Mouse (Mus musculus): ENCODE results near the gene Rnf34. TPM values are rescaled to one million over a fixed set of nuclear protein-coding genes. Genes with fewer than 3 reads are reported as not detected.

The Rnf34 gene
- 8.8 and 12.4 TPM in 2 replicates for polyA plus RNA-seq (2012; ENCODE audit: insufficient read depth, insufficient read length, missing spikeins)

DNA sequence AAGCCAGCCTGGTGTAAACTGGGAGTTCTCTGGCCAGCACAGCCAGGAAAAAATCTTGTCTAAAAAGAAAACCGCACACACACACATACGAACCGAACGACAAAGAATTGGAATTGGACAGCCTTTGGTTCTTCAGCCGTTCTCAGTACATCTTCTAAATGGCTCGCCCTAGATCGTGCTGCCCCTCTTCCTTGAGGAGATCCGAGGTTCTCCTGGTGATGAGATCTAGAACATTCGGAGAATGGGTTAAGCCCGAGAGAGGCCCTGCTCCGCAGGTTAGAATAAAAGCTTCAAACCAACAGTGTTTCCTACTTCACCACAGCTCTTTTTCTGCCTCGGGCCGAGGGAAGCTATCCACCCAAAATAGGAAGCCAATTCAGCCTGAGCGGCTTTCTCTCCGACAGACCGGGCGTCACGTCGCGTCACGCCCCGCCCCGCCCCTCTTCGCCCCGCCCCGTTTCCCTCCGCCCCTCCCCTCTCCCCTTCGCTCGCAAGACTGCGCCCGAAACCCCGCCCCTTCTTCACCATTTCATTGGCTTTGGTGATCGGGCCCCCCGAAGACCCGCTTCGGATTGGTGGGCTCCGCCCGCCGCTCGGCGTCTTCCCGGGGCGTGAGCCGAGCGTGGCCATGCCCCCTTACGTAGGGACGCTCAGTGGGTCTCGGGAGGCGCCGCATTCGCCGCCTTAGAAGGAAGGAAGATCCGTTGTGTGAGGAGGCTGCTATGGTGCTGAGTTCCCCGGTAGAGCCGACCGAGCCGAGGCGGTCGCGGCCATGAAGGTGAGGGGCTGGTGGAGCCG, at the start of gene Rnf34:
Gene Rnf34 (plus strand): TSS at position 528 of the 798 bp plus-strand sequence.
- Histone ChIP-seq H3K4me3 (ENCODE audit: insufficient read depth, low read depth, low read length) (peak within 1 kb of the TSS; percentile 76), H3K27ac (replicated peaks; ENCODE audit: low read depth, low read length) (peak within 1 kb of the TSS; percentile 82), H3K4me1 (ENCODE audit: control insufficient read depth, insufficient read depth, insufficient read length, low read length) (peaks cover 7% of the 10 kb centered on the region)

DNA sequence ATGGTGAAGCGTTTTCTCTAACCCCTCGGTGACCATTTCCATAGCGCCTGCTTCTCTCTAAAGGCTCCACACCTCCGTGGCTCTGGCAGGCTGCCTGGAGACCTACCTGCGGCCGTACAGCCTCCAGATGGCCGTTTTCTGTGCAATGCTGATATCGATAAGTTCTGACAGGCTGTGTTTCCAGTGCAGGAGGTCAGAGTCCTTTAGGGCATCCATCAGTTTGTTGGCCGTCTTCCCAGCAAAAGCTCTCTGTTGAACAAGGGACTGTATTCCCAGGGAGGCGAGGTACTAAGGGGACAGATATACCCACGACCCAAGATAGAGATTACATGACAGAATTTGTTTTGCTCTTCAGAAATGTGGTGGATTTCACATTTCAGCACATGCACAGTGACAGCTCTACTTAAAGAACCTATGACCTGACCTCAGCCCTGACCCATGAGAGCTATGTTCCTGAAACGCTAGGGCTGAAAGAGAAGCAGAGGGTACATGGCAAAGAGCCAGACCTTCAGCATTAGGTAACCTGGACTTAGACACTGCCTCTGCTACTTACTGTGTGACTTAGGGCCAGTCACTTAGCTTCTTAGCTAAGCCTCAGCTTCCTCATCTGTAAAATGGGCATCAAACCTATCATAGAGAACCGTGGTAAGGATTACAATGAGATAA, 49.4 kb upstream of the Rnf34 start:
- no peaks in the 10 kb centered on the region for H3K4me1 ChIP-seq (ENCODE audit: control insufficient read depth, insufficient read depth, insufficient read length, low read length)
- H3K27ac ChIP-seq (replicated peaks; ENCODE audit: low read depth, low read length) = no peak overlapping the region
- no peak overlapping the region for H3K4me3 ChIP-seq (ENCODE audit: insufficient read depth, low read depth, low read length)

GRCm38 (mm10) chr5:122801684-122802083, 48.2 kb upstream of the Rnf34 start:
- Histone ChIP-seq H3K27ac (replicated peaks; ENCODE audit: low read depth, low read length) (no peak overlapping the region), H3K4me1 (ENCODE audit: control insufficient read depth, insufficient read depth, insufficient read length, low read length) (no peaks in the 10 kb centered on the region), H3K4me3 (ENCODE audit: insufficient read depth, low read depth, low read length) (no peak overlapping the region)

DNA sequence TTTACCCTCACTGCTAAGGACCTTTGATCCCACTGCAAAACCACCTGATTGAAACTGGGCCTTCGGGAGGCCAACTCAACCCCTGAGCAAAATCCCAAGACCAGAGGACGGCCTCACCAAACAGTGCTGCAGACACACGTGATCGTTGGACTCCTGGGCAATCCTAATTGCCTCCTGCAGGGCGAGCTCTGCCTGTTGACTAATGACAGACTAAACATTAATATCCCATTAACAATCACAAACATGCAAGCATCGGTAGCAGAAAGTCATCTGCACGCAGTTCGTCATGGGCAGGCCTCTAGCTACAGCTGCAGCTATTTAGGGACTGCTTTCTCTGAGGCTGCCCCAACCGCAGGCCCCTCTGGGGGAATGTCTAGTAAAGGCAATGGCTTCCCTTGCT, 47.1 kb upstream of the Rnf34 start:
- Histone ChIP-seq H3K4me3 (ENCODE audit: insufficient read depth, low read depth, low read length) (no peak overlapping the region), H3K4me1 (ENCODE audit: control insufficient read depth, insufficient read depth, insufficient read length, low read length) (no peaks in the 10 kb centered on the region), H3K27ac (replicated peaks; ENCODE audit: low read depth, low read length) (no peak overlapping the region)

DNA sequence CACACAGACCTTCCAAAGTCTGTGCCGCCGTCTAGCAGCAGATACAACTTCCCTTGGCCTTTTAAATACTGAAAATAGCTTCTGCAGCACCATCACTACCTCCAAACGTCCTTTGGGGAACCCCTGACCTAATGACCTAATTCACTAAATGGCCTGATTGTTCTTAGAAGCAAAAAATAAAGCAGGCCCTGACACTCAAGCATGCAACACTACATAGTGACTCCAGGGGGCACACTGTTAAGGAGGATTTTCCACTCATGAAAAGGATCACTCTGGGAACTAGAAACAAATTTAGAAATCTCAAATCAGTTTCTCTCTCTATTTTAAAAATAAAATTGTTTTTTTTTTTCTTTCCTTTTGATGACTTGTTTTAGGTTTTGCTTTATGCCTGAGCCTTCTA, 44.3 kb upstream of the Rnf34 start:
- no peaks in the 10 kb centered on the region for H3K4me1 ChIP-seq (ENCODE audit: control insufficient read depth, insufficient read depth, insufficient read length, low read length)

GRCm38 (mm10) chr5:122811364-122812079, 38.3 kb upstream of the Rnf34 start:
- Histone ChIP-seq H3K4me3 (ENCODE audit: insufficient read depth, low read depth, low read length) (no peak overlapping the region), H3K4me1 (ENCODE audit: control insufficient read depth, insufficient read depth, insufficient read length, low read length) (no peaks in the 10 kb centered on the region), H3K27ac (replicated peaks; ENCODE audit: low read depth, low read length) (no peak overlapping the region)

More for the DNA sequence above, 44.3 kb upstream of the Rnf34 start:
- H3K27ac ChIP-seq (replicated peaks; ENCODE audit: low read depth, low read length) = no peak overlapping the region
- H3K4me3 ChIP-seq (ENCODE audit: insufficient read depth, low read depth, low read length) = no peak overlapping the region

DNA sequence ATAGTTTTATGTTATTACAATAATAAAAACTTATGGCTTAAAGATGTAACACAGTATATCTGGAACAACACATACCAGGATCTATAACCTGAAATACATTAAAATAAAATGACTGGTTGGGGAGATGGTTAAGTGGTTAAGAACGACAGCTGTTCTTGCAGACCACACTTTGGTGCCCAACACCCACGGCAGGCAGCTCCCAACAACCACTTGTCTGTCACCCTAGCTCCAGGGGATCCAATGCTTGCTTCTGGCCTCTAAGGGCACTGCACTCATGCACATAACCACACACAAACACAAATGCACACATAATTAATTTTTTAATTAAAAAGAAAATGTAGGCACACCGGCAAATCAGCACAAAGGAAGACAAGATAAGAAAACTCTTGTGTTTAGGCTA, 37.1 kb upstream of the Rnf34 start:
- H3K4me3 ChIP-seq (ENCODE audit: insufficient read depth, low read depth, low read length) = no peak overlapping the region

DNA sequence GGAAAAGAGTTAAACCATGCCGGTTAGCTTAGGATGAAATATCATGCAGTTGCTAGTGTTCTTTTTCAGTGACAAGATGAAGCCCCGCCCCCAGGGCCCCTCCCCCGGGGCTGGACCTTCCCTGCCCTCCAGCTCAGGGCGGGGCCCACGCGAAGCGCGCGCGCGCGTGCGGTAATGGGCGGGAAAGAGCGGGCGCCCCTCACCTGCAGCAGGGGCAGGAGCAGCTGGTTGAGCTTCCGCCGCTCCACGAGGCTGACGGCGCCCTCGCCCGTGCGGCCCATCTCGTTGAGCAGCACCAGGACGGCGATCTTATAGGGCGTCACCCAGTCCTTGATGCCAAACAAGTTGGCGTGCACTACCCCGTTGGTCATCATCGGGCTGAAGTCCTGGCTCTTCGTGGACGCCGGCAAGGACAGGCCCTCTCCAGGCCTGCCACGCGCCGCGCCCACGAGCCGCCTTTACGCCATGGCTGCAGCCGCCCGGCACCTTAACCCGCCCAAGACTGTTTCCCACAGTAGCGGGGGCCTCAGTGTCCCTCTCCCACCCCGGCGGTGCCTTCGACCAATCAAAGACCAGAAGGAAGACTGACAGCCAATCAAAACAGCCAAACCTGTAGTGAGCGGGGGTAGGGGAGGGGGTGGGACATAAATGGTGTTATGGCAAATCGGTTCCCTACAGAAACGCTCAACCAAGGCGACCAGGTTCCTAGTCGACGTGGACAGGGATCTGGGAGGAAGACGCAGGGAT, 28.9 kb upstream of the Rnf34 start, which contains the start of gene Anapc5:
Gene Anapc5 (minus strand): TSS at position 563 of the 747 bp plus-strand sequence.
- peak within 1 kb of the TSS; percentile 75 for H3K27ac ChIP-seq (replicated peaks; ENCODE audit: low read depth, low read length)
- no peaks in the 10 kb centered on the region for H3K4me1 ChIP-seq (ENCODE audit: control insufficient read depth, insufficient read depth, insufficient read length, low read length)
- peak within 1 kb of the TSS; percentile 76 for H3K4me3 ChIP-seq (ENCODE audit: insufficient read depth, low read depth, low read length)

More for the DNA sequence above, 37.1 kb upstream of the Rnf34 start:
- Histone ChIP-seq H3K27ac (replicated peaks; ENCODE audit: low read depth, low read length) (no peak overlapping the region), H3K4me1 (ENCODE audit: control insufficient read depth, insufficient read depth, insufficient read length, low read length) (no peaks in the 10 kb centered on the region)

GRCm38 (mm10) chr5:122821524-122821885, 28.3 kb upstream of the Rnf34 start:
- H3K4me3 ChIP-seq (ENCODE audit: insufficient read depth, low read depth, low read length) = peak overlapping the region; percentile 71

GRCm38 (mm10) chr5:122822441-122822840, 27.4 kb upstream of the Rnf34 start:
- Histone ChIP-seq H3K27ac (replicated peaks; ENCODE audit: low read depth, low read length) (no peak overlapping the region), H3K4me3 (ENCODE audit: insufficient read depth, low read depth, low read length) (no peak overlapping the region), H3K4me1 (ENCODE audit: control insufficient read depth, insufficient read depth, insufficient read length, low read length) (no peaks in the 10 kb centered on the region)

More at GRCm38 (mm10) chr5:122821524-122821885, 28.3 kb upstream of the Rnf34 start:
- no peaks in the 10 kb centered on the region for H3K4me1 ChIP-seq (ENCODE audit: control insufficient read depth, insufficient read depth, insufficient read length, low read length)
- H3K27ac ChIP-seq (replicated peaks; ENCODE audit: low read depth, low read length) = peak overlapping the region; percentile 75

- H3K4me3 ChIP-seq (ENCODE audit: insufficient read depth, low read depth, low read length) = no peak overlapping the region
- no peaks in the 10 kb centered on the region for H3K4me1 ChIP-seq (ENCODE audit: control insufficient read depth, insufficient read depth, insufficient read length, low read length)
- no peak overlapping the region for H3K27ac ChIP-seq (replicated peaks; ENCODE audit: low read depth, low read length)
Measured at GRCm38 (mm10) chr5:122823976-122824375, 25.9 kb upstream of the Rnf34 start.

DNA sequence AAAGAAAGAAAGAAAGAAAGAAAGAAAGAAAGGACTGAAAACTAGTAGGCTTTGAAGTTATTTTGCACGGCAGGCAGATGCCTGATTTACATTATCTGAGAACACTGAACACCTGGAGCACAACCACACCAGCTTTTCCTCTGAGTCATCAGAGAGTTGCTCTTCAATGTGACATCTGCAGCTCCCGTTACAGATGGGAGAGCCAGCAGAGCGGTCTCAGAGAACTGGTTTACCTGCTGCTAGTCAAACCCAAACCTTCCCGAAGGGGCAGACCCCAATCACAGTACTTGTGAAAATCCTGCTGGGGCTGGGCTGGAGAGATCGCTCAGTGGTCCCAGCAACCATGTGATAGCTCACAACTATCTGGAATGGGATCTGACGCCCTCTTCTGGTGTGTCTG, 25.4 kb upstream of the Rnf34 start:
- H3K27ac ChIP-seq (replicated peaks; ENCODE audit: low read depth, low read length) = no peak overlapping the region
- no peaks in the 10 kb centered on the region for H3K4me1 ChIP-seq (ENCODE audit: control insufficient read depth, insufficient read depth, insufficient read length, low read length)
- H3K4me3 ChIP-seq (ENCODE audit: insufficient read depth, low read depth, low read length) = no peak overlapping the region

DNA sequence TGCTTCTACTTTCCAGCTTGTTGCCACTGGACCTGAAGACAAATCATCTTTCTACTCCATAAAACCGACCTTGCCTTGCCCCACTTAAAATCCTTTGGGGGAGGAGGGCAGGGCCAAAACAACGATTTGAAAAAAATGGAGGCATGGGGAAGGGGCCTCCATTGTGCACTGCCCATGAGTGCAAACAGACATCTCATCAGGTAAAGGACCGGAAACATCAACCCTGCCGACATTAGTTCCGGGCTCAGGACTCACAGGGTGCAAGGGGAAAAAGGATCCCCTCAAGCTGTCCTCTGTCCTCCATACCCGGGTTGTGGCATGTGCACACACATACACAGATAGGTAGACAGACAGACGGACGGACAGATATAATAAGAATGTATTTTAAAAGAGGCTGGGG, 24.7 kb upstream of the Rnf34 start:
- Histone ChIP-seq H3K4me3 (ENCODE audit: insufficient read depth, low read depth, low read length) (no peak overlapping the region), H3K4me1 (ENCODE audit: control insufficient read depth, insufficient read depth, insufficient read length, low read length) (no peaks in the 10 kb centered on the region), H3K27ac (replicated peaks; ENCODE audit: low read depth, low read length) (no peak overlapping the region)

- Histone ChIP-seq H3K4me1 (ENCODE audit: control insufficient read depth, insufficient read depth, insufficient read length, low read length) (no peaks in the 10 kb centered on the region), H3K27ac (replicated peaks; ENCODE audit: low read depth, low read length) (no peak overlapping the region), H3K4me3 (ENCODE audit: insufficient read depth, low read depth, low read length) (no peak overlapping the region)
Measured at GRCm38 (mm10) chr5:122832536-122832935, 17.3 kb upstream of the Rnf34 start.

GRCm38 (mm10) chr5:122832996-122833395, 16.9 kb upstream of the Rnf34 start:
- Histone ChIP-seq H3K27ac (replicated peaks; ENCODE audit: low read depth, low read length) (no peak overlapping the region), H3K4me3 (ENCODE audit: insufficient read depth, low read depth, low read length) (no peak overlapping the region), H3K4me1 (ENCODE audit: control insufficient read depth, insufficient read depth, insufficient read length, low read length) (no peaks in the 10 kb centered on the region)
